Mouse (Mus musculus): ENCODE measurements around the gene Gm49673. TPM values are rescaled to one million over a fixed set of nuclear protein-coding genes. Genes with fewer than 3 reads are reported as not detected.
"Not testable (repeated sequence)": the region's sequence is repeated elsewhere in the genome, so short reads cannot be mapped to it uniquely, and the experiment has no call there.

Gm49673 gene
- polyA plus RNA-seq, 1 experiment from 2014 or later = not detected

DNA sequence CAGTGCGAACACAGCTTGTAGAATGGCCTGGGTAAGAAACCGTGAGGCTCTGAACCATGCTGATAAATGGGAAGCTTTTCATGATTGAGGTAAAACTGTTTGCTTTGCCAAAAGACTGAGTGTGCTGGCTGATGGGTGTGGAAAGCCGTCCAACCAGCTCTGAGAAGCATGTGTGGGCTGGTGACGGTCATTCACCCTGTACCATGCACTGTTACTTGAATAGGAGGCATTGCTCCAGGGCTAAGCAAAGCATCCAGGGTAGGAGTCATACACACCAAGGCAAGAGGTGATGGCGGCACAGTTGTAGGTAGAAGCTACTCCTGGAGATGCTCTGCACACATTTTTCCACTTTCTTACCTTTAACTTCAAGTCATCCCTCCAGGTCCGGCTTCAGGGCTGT, 23.0 kb downstream of the Gm49673 start:
- not testable (repeated sequence) for H3K9me3 ChIP-seq; H3K4me3 ChIP-seq; H3K9ac ChIP-seq; H3K27ac ChIP-seq; H3K27me3 ChIP-seq; H3K36me3 ChIP-seq; ATAC-seq (ENCODE audit: insufficient number of reproducible peaks, low FRiP score, low TSS enrichment, low read depth); H3K4me2 ChIP-seq; H3K4me1 ChIP-seq
- WGBS = 80% methylated on average over 2 of the region's 6 CpGs

DNA sequence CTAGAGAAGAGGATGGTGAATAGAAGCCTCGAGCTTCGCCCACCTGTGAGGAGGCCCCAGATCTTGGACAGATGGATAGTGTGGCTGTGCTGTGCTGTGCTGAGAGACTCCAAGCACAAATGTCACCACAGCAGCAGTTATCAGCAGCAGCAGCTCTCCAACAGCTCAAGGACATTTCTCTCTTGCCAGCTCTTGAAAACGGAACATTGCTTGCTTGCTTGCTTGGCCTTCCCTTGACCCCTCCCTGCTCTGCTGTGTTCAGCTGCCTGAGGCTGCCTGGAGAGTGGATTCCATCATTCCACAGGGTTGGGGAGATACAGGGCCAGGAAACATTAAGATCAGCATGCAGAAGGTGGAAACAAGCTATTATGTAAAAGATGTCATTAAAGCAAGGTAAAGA, 24.6 kb downstream of the Gm49673 start:
- not testable (repeated sequence) for H3K9me3 ChIP-seq; H3K4me2 ChIP-seq; H3K9ac ChIP-seq; H3K4me1 ChIP-seq; H3K4me3 ChIP-seq; ATAC-seq (ENCODE audit: insufficient number of reproducible peaks, low FRiP score, low TSS enrichment, low read depth); H3K27ac ChIP-seq; H3K27me3 ChIP-seq; H3K36me3 ChIP-seq
- WGBS = no CpG with 5 or more reads among the region's 3 CpGs

DNA sequence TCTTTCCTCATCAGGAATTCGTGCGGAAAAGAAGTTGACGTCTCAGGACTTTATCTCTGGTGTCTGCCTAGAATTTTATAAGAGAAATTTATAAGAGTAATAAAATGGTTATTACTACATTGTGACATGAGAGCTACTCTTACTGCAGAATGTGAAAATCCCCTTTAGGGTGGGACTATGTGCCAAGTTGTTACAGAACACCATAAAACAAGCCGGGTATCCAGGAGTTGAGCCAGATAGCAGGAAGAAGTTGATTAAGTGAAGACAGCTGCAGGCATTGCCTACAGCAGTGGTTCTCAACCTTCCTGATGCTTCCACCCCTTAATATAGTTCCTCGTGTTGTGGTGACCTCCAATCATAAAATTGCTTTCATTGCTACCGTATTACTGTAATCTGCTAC, 30.7 kb downstream of the Gm49673 start:
- H3K4me1 ChIP-seq; ATAC-seq (ENCODE audit: insufficient number of reproducible peaks, low FRiP score, low TSS enrichment, low read depth); H3K36me3 ChIP-seq; H3K4me2 ChIP-seq; H3K27ac ChIP-seq; H3K27me3 ChIP-seq; H3K9ac ChIP-seq; H3K4me3 ChIP-seq; H3K9me3 ChIP-seq: not testable (repeated sequence)
- no CpG with 5 or more reads among the region's 6 CpGs for WGBS

DNA sequence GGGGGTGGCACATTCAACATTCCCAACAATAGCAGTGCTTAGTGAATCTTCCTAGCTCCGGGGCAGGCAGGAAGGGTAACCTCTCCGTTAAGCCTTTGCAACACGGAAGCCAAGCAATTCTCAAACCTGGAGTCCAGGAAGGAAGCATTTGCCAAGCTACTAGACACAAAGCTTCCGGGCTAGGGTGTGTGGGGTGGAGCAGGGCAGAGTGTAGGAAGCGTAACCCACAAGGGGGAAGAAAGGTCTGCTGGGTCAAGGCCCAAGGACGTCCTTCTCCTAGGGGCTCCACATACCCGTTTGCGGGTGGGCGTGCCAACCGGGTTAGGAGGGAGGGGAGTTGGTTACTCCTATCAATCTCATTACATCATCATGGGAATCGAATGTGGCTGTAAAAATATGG, 31.2 kb downstream of the Gm49673 start:
- not testable (repeated sequence) for H3K27ac ChIP-seq; H3K36me3 ChIP-seq; H3K27me3 ChIP-seq; H3K4me1 ChIP-seq; H3K9ac ChIP-seq; H3K4me3 ChIP-seq; ATAC-seq (ENCODE audit: insufficient number of reproducible peaks, low FRiP score, low TSS enrichment, low read depth); H3K4me2 ChIP-seq; H3K9me3 ChIP-seq
- 60% methylated on average over 8 of the region's 11 CpGs for WGBS

DNA sequence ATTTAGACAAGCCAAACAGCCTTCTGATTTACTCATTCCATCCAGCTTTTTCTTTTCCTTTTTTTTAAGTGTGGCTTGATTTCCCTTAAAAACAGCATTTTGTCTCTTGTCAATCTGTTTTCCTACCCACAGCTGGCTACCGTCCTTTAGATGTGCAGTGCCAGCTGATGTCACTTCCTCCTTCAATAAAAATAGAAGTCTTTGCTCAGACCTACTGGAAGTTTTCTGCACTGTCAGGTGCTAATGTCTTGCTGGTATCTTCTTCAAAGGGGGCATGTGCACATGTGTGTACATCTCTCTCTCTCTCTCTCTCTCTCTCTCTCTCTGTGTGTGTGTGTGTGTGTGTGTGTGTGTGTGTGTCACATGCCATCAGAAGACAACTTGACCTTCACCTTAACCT, 35.4 kb downstream of the Gm49673 start:
- H3K36me3 ChIP-seq; H3K27me3 ChIP-seq; ATAC-seq (ENCODE audit: insufficient number of reproducible peaks, low FRiP score, low TSS enrichment, low read depth); H3K9ac ChIP-seq; H3K27ac ChIP-seq; H3K4me1 ChIP-seq; H3K9me3 ChIP-seq; H3K4me3 ChIP-seq; H3K4me2 ChIP-seq: not testable (repeated sequence)
- no CpG with 5 or more reads among the region's 1 CpGs for WGBS

DNA sequence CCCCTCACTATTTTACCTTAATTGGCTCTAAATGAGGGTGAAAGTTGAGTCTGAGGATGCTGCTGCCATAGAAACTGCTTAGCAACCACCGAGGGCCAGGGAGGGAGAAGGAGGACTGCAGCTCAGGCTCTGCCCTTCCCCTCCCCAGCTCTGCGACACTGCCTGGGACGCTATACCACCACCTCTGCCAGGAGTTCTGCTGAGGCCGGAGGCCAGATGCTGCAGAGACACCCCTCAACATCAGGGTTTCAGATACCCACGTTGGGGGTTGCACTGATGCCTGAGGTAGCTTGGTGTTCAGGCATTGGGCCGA, 46.3 kb downstream of the Gm49673 start:
- not testable (repeated sequence) for H3K9ac ChIP-seq; H3K4me3 ChIP-seq; H3K36me3 ChIP-seq; H3K27ac ChIP-seq; H3K4me2 ChIP-seq; H3K9me3 ChIP-seq; H3K4me1 ChIP-seq; ATAC-seq (ENCODE audit: insufficient number of reproducible peaks, low FRiP score, low TSS enrichment, low read depth); H3K27me3 ChIP-seq
- 46% methylated on average over 3 of the region's 6 CpGs for WGBS

DNA sequence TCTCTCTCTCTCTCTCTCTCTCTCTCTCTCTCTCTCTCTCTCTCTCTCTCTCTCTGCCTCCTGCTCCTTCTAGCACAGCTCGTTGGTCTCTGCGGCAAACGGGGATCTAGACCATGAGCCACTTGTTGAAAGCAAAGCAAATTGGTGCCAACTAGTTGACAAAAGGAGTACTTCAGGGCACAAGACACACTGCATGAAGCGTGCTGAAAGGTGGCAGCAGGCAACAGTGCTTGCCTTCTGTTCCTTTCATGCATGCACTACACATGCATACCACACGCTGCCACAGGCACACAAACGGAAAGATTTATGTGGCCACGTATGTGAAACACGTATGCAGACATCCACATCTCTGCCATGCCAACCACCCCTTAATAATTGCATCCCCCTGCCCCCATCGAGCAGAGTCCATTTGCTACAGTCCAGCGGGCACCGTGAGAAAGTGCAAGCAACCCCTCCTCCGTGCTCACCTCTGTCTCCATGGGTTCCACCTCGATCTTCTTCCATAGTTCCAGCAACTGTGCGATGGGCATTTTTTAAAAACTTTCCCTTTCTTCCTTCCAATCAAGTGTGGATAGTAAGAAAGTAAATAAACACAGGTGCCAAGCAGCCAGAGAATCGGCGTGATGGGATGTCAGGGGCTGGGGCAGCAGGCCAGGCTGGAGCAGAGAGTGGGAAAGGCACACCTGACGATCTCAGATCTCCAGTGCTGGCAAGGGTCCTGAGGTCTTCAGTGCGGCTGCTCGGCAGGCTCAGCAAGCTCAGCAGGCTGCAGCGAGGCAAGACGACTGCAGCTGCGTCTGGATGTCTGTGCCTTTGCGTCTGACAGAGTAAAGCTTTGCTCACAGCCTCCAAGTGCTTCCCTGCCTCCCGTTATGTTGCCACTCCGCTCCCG, 46.9 kb downstream of the Gm49673 start:
- H3K9ac ChIP-seq; H3K27ac ChIP-seq; H3K4me2 ChIP-seq; H3K4me1 ChIP-seq; H3K4me3 ChIP-seq; H3K36me3 ChIP-seq; H3K27me3 ChIP-seq; ATAC-seq (ENCODE audit: insufficient number of reproducible peaks, low FRiP score, low TSS enrichment, low read depth); H3K9me3 ChIP-seq: not testable (repeated sequence)
- 34% methylated on average over 7 of the region's 26 CpGs for WGBS

DNA sequence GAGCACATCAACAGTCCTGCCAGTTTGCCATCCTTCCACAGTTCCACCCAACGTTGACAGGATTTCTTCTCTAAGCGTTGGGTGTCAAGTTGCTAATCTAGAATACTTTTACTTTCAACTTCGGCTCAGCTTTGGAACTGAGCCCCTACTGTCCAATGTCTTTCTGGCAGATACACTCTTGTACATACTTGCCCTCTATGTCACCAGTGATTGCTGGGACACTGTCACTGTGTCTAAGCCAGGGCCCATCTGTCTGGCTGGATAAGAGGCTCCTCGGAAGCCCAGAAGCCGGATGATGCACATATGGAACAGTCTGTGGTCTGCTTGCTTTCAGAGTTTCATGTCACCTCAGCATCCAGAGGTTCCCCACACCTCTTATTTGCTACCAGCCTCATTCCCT, 51.4 kb downstream of the Gm49673 start:
- not testable (repeated sequence) for H3K9ac ChIP-seq; H3K4me3 ChIP-seq; H3K27me3 ChIP-seq; H3K4me1 ChIP-seq; H3K27ac ChIP-seq; ATAC-seq (ENCODE audit: insufficient number of reproducible peaks, low FRiP score, low TSS enrichment, low read depth); H3K36me3 ChIP-seq; H3K9me3 ChIP-seq; H3K4me2 ChIP-seq
- 63% methylated on average over 3 of the region's 5 CpGs for WGBS

DNA sequence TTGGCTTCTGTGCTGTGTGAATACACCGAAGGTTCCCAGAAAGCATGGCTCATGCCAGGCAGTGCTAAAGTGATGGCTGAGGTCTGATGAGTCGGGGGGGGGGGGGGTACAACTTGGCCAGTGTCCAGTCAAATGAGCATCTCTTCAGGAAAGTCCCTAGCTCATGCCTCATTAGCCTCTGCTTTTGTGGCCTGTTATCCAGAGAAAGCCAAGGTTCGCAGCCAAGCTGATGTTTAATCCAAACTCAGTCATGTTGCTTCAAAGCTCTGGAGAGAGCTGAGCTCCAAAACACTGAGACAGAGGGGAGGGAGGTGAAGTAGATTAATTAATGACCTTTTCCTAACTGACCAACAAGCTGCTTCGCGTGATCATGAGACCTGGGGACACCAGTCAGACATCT, 51.9 kb downstream of the Gm49673 start:
- H3K36me3 ChIP-seq; H3K27me3 ChIP-seq; H3K9me3 ChIP-seq; ATAC-seq (ENCODE audit: insufficient number of reproducible peaks, low FRiP score, low TSS enrichment, low read depth); H3K4me1 ChIP-seq; H3K4me3 ChIP-seq; H3K4me2 ChIP-seq; H3K9ac ChIP-seq; H3K27ac ChIP-seq: not testable (repeated sequence)
- 53% methylated on average over 3 of the region's 5 CpGs for WGBS

DNA sequence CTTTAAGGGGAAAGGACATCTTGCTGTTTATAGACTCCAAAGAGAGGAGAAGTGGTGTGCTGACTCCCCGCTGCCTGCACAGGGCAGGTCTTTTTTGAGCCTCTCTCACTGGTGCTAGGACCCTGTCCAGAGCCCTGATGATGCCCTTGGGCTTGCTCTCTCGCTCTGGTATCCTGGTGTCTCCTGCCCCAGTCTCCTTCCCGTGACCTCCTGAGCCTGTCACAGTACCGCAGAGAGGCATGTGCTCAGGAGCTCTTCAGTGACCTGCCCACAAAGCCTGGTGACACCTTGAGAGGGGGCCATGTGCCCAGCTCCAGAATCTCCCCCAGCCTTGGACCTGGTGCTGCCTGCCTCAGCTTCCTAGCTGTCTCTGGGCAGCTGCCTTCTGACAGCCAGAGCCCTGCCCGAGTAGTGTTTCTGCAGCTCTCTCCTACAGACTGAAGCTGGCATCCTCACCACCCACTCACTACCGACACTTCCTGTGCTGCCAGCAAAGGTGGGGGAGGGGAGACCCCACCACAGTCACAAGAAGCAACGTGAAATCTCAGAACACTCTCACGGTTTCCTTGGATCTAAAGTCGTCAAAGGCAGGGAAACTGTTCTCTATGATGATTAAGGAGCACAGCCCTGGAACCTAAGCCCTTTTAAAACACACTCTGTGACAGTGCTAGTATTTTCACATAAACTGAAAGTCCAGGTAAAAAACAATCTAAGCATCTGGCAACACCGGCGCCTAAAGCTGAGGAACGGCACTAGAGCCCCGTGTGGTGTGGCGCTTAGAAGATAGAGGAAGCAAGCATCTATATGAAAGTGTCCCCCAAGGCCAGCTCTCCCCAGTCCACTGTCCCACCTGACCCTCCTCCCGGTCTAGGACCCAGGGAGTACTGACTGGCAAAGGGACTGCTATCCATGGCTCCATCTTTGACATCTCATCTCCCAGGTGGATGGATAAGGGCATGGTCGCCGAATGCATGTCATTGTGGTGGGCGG, 54.8 kb downstream of the Gm49673 start:
- ATAC-seq (ENCODE audit: insufficient number of reproducible peaks, low FRiP score, low TSS enrichment, low read depth); H3K4me2 ChIP-seq; H3K36me3 ChIP-seq; H3K4me1 ChIP-seq; H3K27me3 ChIP-seq; H3K27ac ChIP-seq; H3K9ac ChIP-seq; H3K9me3 ChIP-seq; H3K4me3 ChIP-seq: not testable (repeated sequence)
- 53% methylated on average over 4 of the region's 18 CpGs for WGBS

DNA sequence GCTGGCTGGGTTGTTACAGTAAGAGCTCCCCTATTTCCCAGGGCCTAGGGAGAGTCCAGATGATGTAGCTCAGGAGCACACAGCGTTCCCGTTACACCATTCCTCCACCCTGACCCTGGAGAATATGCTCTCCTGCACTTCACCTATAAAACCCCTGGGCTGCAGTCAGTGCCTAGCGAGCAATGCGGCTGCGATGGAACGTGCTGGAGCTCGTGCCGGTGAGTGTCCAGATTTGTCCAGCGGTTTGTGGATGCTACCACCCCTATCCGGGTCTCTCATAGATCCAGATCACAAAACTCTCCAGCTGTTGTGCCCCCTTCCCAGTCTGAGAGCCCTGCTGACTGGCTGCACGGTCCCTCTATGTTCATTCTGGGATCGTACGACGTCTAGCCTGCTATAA, 56.3 kb downstream of the Gm49673 start:
- not testable (repeated sequence) for H3K9ac ChIP-seq; H3K27ac ChIP-seq; H3K4me2 ChIP-seq; H3K27me3 ChIP-seq; H3K4me1 ChIP-seq; H3K9me3 ChIP-seq; H3K4me3 ChIP-seq; ATAC-seq (ENCODE audit: insufficient number of reproducible peaks, low FRiP score, low TSS enrichment, low read depth); H3K36me3 ChIP-seq
- 78% methylated on average over 14 of the region's 14 CpGs for WGBS

DNA sequence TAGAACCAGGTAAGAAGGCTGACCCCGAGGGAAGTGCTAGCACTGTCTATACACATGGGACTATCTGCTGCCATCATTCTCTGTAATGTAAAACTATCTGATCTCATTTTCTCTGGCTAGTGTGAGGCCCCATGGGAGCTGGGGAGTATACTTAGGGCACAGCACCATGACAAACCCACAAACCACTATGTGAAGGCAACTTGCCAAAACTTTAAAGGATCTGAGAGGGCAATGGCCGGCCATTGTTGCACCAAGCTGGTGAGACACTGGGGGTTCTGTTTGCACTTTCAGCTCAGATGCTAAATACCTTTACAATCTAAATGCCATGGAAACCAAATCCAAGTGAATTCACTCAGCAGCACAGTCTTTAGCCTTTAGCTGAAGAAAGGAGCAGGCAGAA, 77.7 kb downstream of the Gm49673 start:
- H3K4me2 ChIP-seq; H3K4me1 ChIP-seq; ATAC-seq (ENCODE audit: insufficient number of reproducible peaks, low FRiP score, low TSS enrichment, low read depth); H3K27me3 ChIP-seq; H3K4me3 ChIP-seq; H3K27ac ChIP-seq; H3K36me3 ChIP-seq; H3K9ac ChIP-seq; H3K9me3 ChIP-seq: not testable (repeated sequence)
- 77% methylated on average over 2 of the region's 2 CpGs for WGBS

All from limb, embryonic 15.5 days (tissue).